Mouse (Mus musculus): ENCODE data around the gene Gabarapl2. TPM values are rescaled to one million over a fixed set of nuclear protein-coding genes. Genes with fewer than 3 reads are reported as not detected.

Gabarapl2 gene
- polyA plus RNA-seq, 2 experiments from 2014 or later: 244 to 264 TPM

DNA sequence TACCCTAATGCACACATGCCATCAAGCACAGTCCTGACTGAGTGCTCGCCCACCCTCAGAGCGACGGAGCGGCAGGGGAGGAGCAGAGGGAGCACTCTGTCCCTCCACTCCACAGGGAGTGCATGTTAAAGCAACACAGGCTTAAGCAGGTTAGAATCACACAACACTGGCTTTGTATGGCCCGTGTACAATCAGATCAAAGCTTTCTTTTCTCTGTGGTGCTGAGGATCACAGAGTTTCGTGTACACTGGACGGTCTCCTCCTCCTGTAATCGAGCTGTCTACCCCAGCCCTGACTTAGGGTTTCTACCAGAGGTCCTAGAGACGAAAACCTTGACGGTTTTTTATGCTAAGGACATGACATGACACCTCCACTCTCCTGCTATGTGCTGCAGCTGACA lies 28.0 kb downstream of the Gabarapl2 start:
- no peak for ATAC-seq

DNA sequence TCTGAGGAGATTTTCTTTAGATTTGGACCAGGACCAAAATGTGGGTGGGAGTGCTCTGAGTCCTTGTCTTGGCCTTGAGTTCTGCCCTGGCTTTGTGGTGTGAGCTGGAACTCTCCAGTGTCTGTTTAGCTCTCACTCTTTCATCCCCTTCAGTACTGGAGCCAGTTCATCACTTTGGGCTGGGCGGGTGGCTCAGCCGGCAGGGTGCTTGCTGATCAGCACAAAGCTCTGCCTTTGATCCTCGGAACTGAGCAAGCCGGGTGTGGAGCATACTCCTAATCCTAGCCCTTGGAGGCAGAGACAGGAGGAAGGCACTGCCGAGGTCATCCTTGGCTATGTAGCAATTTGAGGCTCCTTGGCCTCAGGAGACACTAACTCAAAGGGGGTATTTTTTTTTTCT lies 28.5 kb downstream of the Gabarapl2 start:
- ATAC-seq: no peak

DNA sequence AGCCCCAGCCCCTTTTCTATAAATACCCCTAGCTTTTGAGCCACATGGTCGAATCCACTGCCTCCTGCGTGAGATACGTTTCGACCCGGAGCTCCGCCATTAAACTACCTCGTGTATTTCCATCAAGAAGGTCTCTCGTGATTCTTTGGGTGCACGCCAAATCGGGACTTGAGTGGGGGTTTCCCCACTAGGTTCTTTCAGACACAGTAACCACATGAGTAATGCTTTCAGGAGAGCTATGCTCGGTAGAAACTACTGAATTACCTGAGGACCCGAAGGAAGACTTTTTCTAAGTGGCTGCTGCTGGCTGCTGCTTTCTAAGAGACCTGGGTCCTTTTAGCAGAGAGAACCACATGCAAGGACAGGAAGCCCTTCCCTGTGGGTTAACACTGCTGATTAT lies 33.6 kb downstream of the Gabarapl2 start:
- no peak for ATAC-seq

DNA sequence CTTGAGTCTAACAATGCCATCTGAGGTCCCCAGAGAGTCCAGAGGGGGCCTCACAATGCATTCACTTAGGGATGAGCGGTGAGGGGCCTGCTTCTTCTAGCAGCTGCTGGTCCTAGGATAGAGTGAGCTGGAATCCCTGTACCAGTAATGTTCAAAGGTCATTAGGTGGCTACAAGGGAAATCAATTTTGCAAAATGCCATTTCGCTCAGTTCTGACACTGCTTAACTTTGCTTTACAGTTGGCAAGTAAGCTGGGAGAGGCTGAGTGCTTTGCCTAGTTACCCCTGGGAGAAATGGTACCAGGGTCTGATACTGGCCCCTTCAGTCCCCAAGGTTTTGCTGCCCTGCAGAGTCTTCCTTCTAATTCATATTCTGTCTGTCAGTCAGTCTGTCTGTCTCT lies 35.2 kb downstream of the Gabarapl2 start:
- no peak for ATAC-seq

DNA sequence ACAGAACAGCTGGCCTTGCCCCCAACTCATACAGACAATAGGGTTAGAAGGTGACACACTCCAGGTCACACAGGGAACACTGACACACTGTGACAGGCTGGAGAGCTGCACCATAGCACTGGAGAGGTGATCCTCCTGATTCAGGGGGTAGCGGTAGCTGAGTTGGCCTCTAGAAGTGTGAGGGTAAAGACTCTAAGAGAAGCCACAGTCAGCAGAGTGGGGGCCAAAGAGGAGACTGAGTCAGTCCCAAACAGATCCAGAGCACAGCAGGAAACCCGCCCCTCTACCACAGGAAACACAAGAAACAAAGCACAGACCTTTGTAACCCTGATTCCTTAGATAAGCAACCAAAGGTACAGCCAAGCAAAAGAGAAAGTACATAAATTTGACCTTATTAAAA lies 35.8 kb downstream of the Gabarapl2 start:
- peak; percentile 98 for ATAC-seq

DNA sequence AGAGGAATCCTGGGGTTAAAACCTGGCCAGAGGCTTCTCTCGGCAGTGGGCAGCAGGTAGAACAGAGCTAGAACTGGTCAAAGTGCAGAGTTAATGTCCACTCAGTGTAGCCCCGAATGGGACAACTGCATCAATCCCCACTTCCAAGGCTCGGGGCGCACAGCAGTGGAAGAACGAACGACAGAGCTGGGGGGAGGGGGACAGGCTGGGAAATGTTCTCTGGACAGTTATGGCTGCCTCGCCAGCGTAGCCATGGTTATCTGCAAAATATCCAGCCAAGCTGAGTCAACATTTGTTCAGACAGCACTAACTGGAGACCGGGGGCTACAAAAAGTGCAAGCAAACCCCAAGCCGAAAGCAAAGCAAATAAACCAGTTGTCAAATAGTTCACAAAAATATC lies 37.6 kb downstream of the Gabarapl2 start:
- ATAC-seq: no peak

DNA sequence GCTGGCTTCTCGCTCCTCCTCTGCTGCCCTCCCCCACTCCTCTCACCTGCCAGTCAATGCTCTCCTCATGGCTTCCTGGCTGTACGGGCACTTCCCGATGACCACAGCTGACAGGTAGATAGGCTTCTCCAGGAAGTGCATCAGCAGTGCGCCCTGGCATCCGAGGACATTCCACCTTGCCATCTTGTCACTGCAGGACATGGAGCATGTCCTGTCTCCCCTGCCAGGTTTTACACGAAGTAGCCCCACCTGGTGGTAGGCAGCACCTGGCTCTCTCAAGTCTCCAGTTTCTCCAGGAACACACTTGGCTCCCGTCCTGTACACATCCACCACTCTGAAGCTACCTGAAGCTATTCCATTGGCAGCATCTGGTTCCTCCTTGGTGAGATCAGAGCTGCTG lies 41.6 kb downstream of the Gabarapl2 start:
- no peak for ATAC-seq

DNA sequence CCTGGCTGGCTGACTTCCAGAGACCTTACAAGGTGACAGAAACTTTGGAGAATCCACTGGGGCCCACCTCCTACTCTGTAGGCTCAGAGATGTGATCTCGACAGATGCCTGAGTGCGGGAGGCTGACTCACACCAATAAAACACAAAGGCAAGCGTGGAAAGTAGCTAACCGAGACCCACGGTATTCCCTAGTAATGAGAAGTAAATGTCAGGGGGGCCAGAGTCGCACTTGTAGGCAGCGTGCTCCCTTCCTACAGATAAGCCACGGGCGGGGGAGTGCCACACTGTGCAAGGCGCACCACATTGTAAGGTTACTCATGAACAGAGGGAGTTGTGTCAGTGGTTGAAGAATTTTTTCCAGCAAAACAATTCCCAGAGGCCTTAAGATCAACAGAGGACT lies 44.0 kb downstream of the Gabarapl2 start:
- ATAC-seq: no peak

DNA sequence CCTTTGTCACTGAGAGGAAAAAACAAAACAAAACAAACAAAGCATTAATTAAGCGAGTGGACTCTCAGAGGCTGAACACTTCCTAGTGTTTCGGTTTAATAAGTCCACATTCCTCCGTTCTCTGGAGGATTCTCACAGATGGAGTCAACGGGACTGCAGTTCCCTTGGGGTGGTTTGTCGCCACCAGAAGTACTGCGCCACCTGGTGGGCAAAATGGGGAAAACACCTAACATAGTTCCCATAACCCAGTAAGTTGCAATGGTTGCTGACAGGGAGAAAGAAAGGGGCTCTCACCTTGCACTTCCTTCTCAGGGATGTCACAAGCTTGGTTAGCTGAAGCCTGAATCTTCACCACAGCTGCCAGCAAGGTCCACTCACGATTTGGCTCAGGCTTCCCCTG lies 49.4 kb downstream of the Gabarapl2 start:
- ATAC-seq: peak; percentile 48

DNA sequence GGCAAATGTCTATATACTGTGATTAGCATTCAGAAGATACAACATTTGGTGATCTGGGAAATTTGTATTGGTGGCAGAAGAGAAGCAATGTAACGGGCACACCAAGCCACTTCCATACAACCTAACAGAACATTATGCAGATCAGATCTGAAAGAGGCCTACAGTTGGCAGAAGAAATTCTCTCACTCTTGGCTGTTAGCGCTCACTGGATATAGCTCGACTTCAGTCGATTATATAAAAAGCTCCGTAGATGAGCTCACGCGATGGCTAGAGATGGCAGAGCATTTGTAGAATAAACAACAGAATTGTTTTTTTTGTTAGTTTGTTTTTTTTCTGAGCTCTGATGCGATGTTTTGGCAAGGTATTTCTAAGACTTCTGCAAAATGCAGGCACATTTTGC lies 50.8 kb downstream of the Gabarapl2 start:
- no peak for ATAC-seq

DNA sequence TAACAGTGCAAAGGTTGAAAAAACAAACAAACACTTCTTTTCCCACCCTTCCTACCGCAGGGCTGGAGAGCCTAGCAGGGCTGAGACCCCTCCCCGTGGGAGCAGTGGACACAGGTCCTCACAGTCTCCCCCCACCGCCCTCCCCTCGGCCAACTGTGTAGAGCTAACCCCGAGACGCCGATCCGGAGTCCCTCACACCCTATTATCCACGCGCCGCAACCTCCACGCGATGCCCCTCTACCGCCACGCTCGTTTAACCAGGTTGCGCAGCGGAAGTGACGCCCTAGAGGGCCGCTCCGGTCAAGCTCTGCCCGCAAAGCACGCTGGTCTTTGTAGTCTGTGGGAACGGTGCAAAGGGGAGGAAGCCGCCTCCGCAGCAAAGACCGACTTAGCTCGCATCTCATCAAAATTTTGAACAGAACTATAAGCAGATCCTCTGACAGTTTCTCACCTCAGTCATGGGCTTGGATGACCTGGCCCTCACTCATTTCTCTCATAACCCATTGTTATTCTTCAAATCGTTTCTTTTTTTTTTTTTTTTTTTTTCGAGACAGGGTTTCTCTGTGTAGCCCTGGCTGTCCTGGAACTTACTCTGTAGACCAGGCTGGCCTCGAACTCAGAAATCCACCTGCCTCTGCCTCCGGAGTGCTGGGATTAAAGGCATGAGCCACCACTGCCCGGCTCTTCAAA lies 51.7 kb downstream of the Gabarapl2 start, which contains the start of gene Adat1:
Gene Adat1 (minus strand): TSS at position 290 of the 690 bp plus-strand sequence.
- ATAC-seq: peak; percentile 99

DNA sequence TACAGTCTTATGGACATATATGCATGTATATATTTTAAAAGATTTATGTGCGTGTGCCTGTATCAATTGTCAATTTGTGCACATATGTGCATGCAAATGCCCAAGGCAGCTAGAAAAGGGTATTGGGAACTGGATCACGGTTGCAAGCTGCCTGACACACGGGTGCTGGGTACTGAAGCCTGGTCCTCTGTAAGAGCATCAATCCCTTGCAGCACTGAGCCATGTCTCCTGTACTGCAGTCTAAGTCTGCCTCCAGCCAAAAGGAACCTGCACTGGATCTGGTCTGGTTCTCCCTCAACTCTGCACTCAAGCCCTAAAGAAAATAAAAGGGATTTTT lies 52.2 kb downstream of the Gabarapl2 start:
- ATAC-seq: no peak

Other genes with a start within 250 kb of the Gabarapl2 start
- not detected for gene Ctrb1, start 249.7 kb upstream of the Gabarapl2 start, polyA plus RNA-seq (2017; shearing (Covaris generic))
- gene Bcar1, start 196.9 kb upstream of the Gabarapl2 start, polyA plus RNA-seq (2017; shearing (Covaris generic)): under 1 TPM; 0.21 to 0.38 TPM
- 100 to 1,000 TPM; 118 to 135 TPM for gene Cfdp1, start 86.4 kb upstream of the Gabarapl2 start, polyA plus RNA-seq (2017; shearing (Covaris generic))
- 1 to 10 TPM; 6.4 to 8.4 TPM for gene Tmem170, start 64.0 kb upstream of the Gabarapl2 start, polyA plus RNA-seq (2017; shearing (Covaris generic))
- gene Chst5, start 30.3 kb upstream of the Gabarapl2 start, polyA plus RNA-seq (2017; shearing (Covaris generic)): not detected
- gene Tmem231, start 6.8 kb upstream of the Gabarapl2 start, polyA plus RNA-seq (2017; shearing (Covaris generic)): 1 to 10 TPM; 1.4 to 1.8 TPM
- gene Adat1, start 51.6 kb downstream of the Gabarapl2 start, polyA plus RNA-seq (2017; shearing (Covaris generic)): 1 to 10 TPM; 3.9 to 4.1 TPM
- 100 to 1,000 TPM; 142 to 152 TPM for gene Kars, start 70.6 kb downstream of the Gabarapl2 start, polyA plus RNA-seq (2017; shearing (Covaris generic))
- 1 to 10 TPM; 9.0 to 9.3 TPM for gene Terf2ip, start 70.7 kb downstream of the Gabarapl2 start, polyA plus RNA-seq (2017; shearing (Covaris generic))
- gene Gm6793, start 74.3 kb downstream of the Gabarapl2 start, polyA plus RNA-seq (2017; shearing (Covaris generic)): 1 to 10 TPM in 1 of 2 experiments, under 1 TPM in 1; 0.33 to 1.4 TPM